Mouse (Mus musculus) ovary, postnatal 36 days (tissue): ENCODE measurements around the gene Cldn6.

Experiments
- DNase-seq: peaks from one replicate; pipeline ENCODE4 v3.0.0; 2022; ENCODE audit warnings: low spot score, mixed read lengths

The Cldn6 gene

GRCm38 (mm10) chr17:23679127-23679835 is at the start of gene Cldn6:
Cldn6 (plus strand) TSS chr17:23679249.
- DNase-seq, result no peak

- DNase-seq, result peak; percentile 81
These were observed 48.6 kb upstream of the Cldn6 start for GRCm38 (mm10) chr17:23630195-23631020.

- DNase-seq, result no peak
These were observed 47.8 kb upstream of the Cldn6 start for GRCm38 (mm10) chr17:23631241-23631640.

- no peak for DNase-seq
These were observed 34.2 kb upstream of the Cldn6 start, which contains the start of gene Mmp25 for GRCm38 (mm10) chr17:23644613-23645495. Mmp25 (minus strand) TSS chr17:23645277.

- DNase-seq, result no peak
These were observed 33.2 kb upstream of the Cldn6 start for GRCm38 (mm10) chr17:23645894-23646293.

GRCm38 (mm10) chr17:23651363-23651762 is 27.7 kb upstream of the Cldn6 start:
- no peak for DNase-seq

- DNase-seq, result no peak
These were observed 25.7 kb upstream of the Cldn6 start for GRCm38 (mm10) chr17:23653324-23653723.

GRCm38 (mm10) chr17:23654001-23654400 is 25.0 kb upstream of the Cldn6 start:
- DNase-seq, result no peak

GRCm38 (mm10) chr17:23654410-23654809 is 24.6 kb upstream of the Cldn6 start:
- no peak for DNase-seq

- DNase-seq, result no peak
These were observed 20.6 kb upstream of the Cldn6 start for GRCm38 (mm10) chr17:23658450-23658849.

GRCm38 (mm10) chr17:23660117-23660875 is 18.8 kb upstream of the Cldn6 start, which contains the start of gene Bicdl2:
Bicdl2 (plus strand) TSS chr17:23660506.
- DNase-seq, result peak; percentile 55

GRCm38 (mm10) chr17:23660876-23661200 is 18.2 kb upstream of the Cldn6 start:
- no peak for DNase-seq

GRCm38 (mm10) chr17:23661526-23661925 is 17.5 kb upstream of the Cldn6 start:
- DNase-seq, result no peak

GRCm38 (mm10) chr17:23664556-23665021 is 14.5 kb upstream of the Cldn6 start:
- DNase-seq, result no peak

- no peak for DNase-seq
These were observed 13.5 kb upstream of the Cldn6 start for GRCm38 (mm10) chr17:23665511-23665910.

- no peak for DNase-seq
These were observed 8.5 kb upstream of the Cldn6 start for GRCm38 (mm10) chr17:23670516-23671074.

- no peak for DNase-seq
These were observed 7.5 kb upstream of the Cldn6 start for GRCm38 (mm10) chr17:23671519-23671918.

- DNase-seq, result no peak
These were observed 6.3 kb upstream of the Cldn6 start for GRCm38 (mm10) chr17:23672761-23673160.

- DNase-seq, result peak; percentile 91
These were observed 5.5 kb upstream of the Cldn6 start, which contains the start of the genes Hcfc1r1 and Thoc6 for GRCm38 (mm10) chr17:23673424-23674073. Hcfc1r1 (plus strand) TSS chr17:23673596. Thoc6 (minus strand) TSS chr17:23673882.

- no peak for DNase-seq
These were observed 4.6 kb upstream of the Cldn6 start for GRCm38 (mm10) chr17:23674271-23674952.
